Mouse (Mus musculus) midbrain, embryonic 14.5 days (tissue): ENCODE data around the gene Gsdmc3. TPM values are rescaled to one million over a fixed set of nuclear protein-coding genes. Genes with fewer than 3 reads are reported as not detected.
"Not testable (repeated sequence)": the region's sequence is repeated elsewhere in the genome, so short reads cannot be mapped to it uniquely, and the experiment has no call there.

ENCODE experiments used
- ATAC-seq: fragments of 200-750 bp; cut with Nextera tagmentation; 2 replicates; pipeline ENCODE4 v1.8.0; 2017; ENCODE audit warnings: moderate number of reproducible peaks, moderate library complexity; ENCODE audit not compliant: low FRiP score, low TSS enrichment
- DNase-seq: peaks from one replicate; pipeline ENCODE4 v3.0.0-alpha.2; 2015
- H3K27ac ChIP-seq: fragments of 300-500 bp; sonication (generic); replicated peaks from 2 replicates; pipeline ENCODE4 v1.5.1; 2014; ENCODE audit warnings: mild to moderate bottlenecking, low read depth, low read length, moderate library complexity
- H3K27me3 ChIP-seq: fragments of 300-500 bp; sonication (generic); 2 replicates; pipeline ENCODE4 v1.6.1; 2014; ENCODE audit warnings: low read length, control low read depth, mixed read lengths; ENCODE audit not compliant: control insufficient read depth, insufficient read depth
- H3K36me3 ChIP-seq: fragments of 300-500 bp; sonication (generic); 2 replicates; pipeline ENCODE4 v1.6.1; 2014; ENCODE audit warnings: low read length, control low read depth; ENCODE audit not compliant: control insufficient read depth, insufficient read depth
- H3K4me1 ChIP-seq: fragments of 300-500 bp; sonication (generic); 2 replicates; pipeline ENCODE4 v1.6.1; 2014; ENCODE audit warnings: mild to moderate bottlenecking, antibody characterized with exemption, low read length, control low read depth; ENCODE audit not compliant: control insufficient read depth, insufficient read depth
- H3K4me2 ChIP-seq: fragments of 300-500 bp; sonication (generic); 2 replicates; pipeline ENCODE4 v1.6.1; 2014; ENCODE audit warnings: mild to moderate bottlenecking, low read length, moderate library complexity
- H3K4me3 ChIP-seq: fragments of 300-500 bp; sonication (generic); replicated peaks from 2 replicates; pipeline ENCODE4 v1.5.1; 2014; ENCODE audit warnings: low read depth, low read length
- H3K9ac ChIP-seq: fragments of 300-500 bp; sonication (generic); replicated peaks from 2 replicates; pipeline ENCODE4 v1.6.1; 2014; ENCODE audit warnings: mild to moderate bottlenecking, low read length, moderate library complexity
- H3K9me3 ChIP-seq: fragments of 300-500 bp; sonication (generic); 2 replicates; pipeline ENCODE4 v1.6.1; 2016; ENCODE audit warnings: low read length, control low read depth, mixed read lengths; ENCODE audit not compliant: control insufficient read depth
- WGBS: fragments of 180-500 bp; shearing (Covaris S2); extraction: QIAGEN DNeasy Blood & Tissue Kit; methylation state at CpG from one replicate; pipeline ENCODE4 v1.1.7; 2014; 5-methylcytosine and 5-hydroxymethylcytosine counted together
- polyA plus RNA-seq: library from polyadenylated mRNA; unstranded; fragments of >200 nt; fragmentation: Nextera tagmentation; extraction: Ambion mirVana; gene quantifications from 2 replicates; pipeline ENCODE4 v1.2.1, GENCODE M21; 2014

Gene Gsdmc3
- polyA plus RNA-seq: not detected in 2 replicates

DNA sequence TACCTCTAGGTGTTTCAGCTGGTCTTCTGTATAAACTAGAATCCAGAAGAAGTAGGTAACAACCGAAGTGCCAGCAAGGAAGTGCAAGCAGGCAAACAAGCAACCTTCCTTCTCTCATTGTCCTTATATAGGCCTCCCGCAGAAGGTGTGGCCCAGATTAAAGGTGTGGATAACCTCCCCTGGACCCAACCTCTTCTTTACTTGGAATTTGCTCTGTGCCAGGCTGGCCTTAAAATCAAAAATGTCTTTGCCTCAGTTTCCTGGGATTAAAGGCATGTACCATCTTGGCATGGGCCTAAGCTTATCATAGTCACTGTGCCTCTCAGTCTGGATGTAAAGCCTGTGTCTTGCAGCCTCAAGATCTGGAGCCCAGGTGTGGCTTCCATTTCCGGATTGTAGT, at the start of gene Gsdmc3:
Gene Gsdmc3, minus strand, starts transcription at position 101 of the 400 bp plus-strand sequence.
- not testable (repeated sequence) for H3K36me3 ChIP-seq, H3K27ac ChIP-seq, H3K9me3 ChIP-seq, H3K4me2 ChIP-seq, ATAC-seq, DNase-seq, H3K4me1 ChIP-seq, H3K27me3 ChIP-seq, H3K4me3 ChIP-seq, H3K9ac ChIP-seq
- WGBS: 93% methylated on average over 1 of the region's 3 CpGs

DNA sequence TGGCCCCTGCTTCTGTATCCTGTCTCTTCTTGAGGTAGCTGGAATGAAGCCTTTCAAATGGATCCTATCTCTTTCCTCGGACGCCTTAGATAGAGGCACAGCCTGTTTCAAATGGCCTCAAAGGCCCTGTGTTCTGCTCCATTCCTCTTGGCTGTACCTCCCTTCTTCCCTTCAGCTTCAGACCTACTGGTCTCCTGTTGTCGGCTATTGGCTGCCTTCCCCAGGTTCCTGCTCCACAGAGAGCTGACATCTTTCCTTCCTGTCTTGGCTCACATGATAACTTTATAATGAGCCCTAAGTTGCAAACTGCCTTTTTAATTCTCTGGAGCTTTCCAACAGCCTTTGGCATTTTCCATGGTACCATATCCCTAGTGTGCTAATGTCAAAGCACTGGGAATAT, 47.8 kb upstream of the Gsdmc3 start:
- Histone ChIP-seq H3K27ac (no peak overlapping the region), H3K9ac (no peak overlapping the region), H3K9me3 (no peaks in the 10 kb centered on the region), H3K4me3 (no peak overlapping the region), H3K4me2 (no peak overlapping the region), H3K27me3 (no peaks in the 10 kb centered on the region), H3K36me3 (peaks cover 18% of the 10 kb centered on the region), H3K4me1 (no peaks in the 10 kb centered on the region)
- ATAC-seq: no peak
- no peak for DNase-seq
- 91% methylated on average over 3 of the region's 3 CpGs for WGBS

DNA sequence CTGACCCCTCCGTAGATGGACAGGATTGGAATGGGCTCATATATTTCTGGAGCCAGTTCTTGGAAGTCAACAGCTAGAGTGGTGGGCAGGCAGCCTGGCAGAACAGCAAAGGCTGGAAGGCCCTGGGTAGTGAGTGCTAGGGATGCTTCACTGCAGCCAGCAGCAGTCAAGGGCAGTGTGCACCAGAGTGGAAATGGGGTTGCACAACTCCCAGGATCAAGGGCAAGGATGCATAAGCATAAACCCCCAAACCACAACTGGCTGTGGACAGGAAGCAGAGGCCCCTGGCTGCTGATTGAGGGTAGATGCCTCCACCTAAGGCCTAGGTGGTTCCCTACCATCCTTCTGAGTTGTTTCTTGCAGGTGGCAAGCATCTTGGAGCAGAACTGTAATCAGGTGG, 46.1 kb upstream of the Gsdmc3 start:
- no peak overlapping the region for H3K27ac ChIP-seq
- DNase-seq: no peak
- no peaks in the 10 kb centered on the region for H3K27me3 ChIP-seq
- no peaks in the 10 kb centered on the region for H3K4me1 ChIP-seq
- no peaks in the 10 kb centered on the region for H3K9me3 ChIP-seq
- no peak overlapping the region for H3K9ac ChIP-seq
- H3K4me3 ChIP-seq: no peak overlapping the region
- peaks cover 5% of the 10 kb centered on the region; the same call in 1 of the 2 replicates for H3K36me3 ChIP-seq
- no peak for ATAC-seq
- H3K4me2 ChIP-seq: no peak overlapping the region
- WGBS: 100% methylated on average over 1 of the region's 1 CpGs

DNA sequence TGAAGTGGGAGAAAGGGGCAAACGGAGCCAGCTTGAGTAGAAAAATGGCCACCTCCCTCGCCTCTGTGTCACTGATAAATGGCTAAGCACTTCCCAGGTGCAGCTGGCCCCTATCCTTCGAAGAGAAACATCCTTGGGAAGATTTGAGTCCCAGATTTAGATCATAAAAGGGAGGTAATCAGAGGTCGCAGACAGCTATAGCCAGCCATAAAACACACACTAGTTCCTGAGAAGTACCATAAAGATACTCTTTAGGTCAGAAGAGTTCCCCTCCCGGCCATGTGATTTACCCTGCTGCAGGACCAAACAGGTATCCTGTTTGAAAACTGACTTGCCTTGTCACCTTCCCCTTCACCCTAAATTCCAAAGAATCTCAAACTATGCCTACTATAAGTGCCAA, 43.3 kb upstream of the Gsdmc3 start:
- not testable (repeated sequence) for H3K36me3 ChIP-seq, ATAC-seq, H3K4me3 ChIP-seq, H3K9me3 ChIP-seq, H3K4me2 ChIP-seq, DNase-seq, H3K4me1 ChIP-seq, H3K27ac ChIP-seq, H3K27me3 ChIP-seq, H3K9ac ChIP-seq
- WGBS: 80% methylated on average over 2 of the region's 5 CpGs

- not testable (repeated sequence) for H3K4me3 ChIP-seq, H3K27me3 ChIP-seq, H3K27ac ChIP-seq, H3K36me3 ChIP-seq, ATAC-seq, H3K9ac ChIP-seq, DNase-seq, H3K9me3 ChIP-seq, H3K4me2 ChIP-seq, H3K4me1 ChIP-seq
- WGBS: 66% methylated on average over 1 of the region's 2 CpGs
Measured at GRCm38 (mm10) chr15:63919728-63920127, 41.4 kb upstream of the Gsdmc3 start.

DNA sequence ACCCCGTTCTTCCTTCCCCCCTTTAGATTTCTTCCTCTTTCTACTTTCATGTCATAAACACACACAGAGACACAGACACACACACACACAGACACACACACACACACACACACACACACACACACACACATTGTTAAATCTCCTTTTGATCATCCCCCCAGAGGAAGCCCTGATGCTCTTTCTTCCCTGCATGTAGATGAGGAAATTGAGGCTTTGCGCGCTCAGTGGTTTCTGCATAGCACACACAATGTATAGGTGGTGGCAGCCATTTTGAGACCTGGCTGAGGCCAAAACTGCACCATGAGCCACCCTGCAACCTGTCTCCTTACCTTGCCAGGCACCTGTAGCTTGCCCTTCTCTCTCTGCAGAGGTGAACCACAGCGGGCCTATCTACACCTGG, 38.2 kb upstream of the Gsdmc3 start:
- not testable (repeated sequence) for ATAC-seq, H3K36me3 ChIP-seq, H3K4me3 ChIP-seq, H3K27me3 ChIP-seq, H3K27ac ChIP-seq, H3K9me3 ChIP-seq, H3K4me1 ChIP-seq, DNase-seq, H3K4me2 ChIP-seq, H3K9ac ChIP-seq
- WGBS: 89% methylated on average over 4 of the region's 4 CpGs

GRCm38 (mm10) chr15:63912197-63912596, 33.8 kb upstream of the Gsdmc3 start, which contains the start of gene Gsdmc4:
TSS of gene Gsdmc4 (minus strand) at chr15:63912297.
- 91% methylated on average over 2 of the region's 2 CpGs for WGBS
- H3K27me3 ChIP-seq: not testable (repeated sequence)

GRCm38 (mm10) chr15:63909896-63910295, 31.5 kb upstream of the Gsdmc3 start:
- not testable (repeated sequence) for H3K9ac ChIP-seq, H3K9me3 ChIP-seq, H3K27ac ChIP-seq, ATAC-seq, DNase-seq, H3K27me3 ChIP-seq, H3K4me2 ChIP-seq, H3K4me1 ChIP-seq, H3K36me3 ChIP-seq, H3K4me3 ChIP-seq

More at GRCm38 (mm10) chr15:63912197-63912596, 33.8 kb upstream of the Gsdmc3 start, which contains the start of gene Gsdmc4:
- not testable (repeated sequence) for DNase-seq, H3K4me2 ChIP-seq, H3K27ac ChIP-seq, H3K4me3 ChIP-seq, H3K36me3 ChIP-seq, H3K9me3 ChIP-seq, H3K4me1 ChIP-seq, ATAC-seq, H3K9ac ChIP-seq

DNA sequence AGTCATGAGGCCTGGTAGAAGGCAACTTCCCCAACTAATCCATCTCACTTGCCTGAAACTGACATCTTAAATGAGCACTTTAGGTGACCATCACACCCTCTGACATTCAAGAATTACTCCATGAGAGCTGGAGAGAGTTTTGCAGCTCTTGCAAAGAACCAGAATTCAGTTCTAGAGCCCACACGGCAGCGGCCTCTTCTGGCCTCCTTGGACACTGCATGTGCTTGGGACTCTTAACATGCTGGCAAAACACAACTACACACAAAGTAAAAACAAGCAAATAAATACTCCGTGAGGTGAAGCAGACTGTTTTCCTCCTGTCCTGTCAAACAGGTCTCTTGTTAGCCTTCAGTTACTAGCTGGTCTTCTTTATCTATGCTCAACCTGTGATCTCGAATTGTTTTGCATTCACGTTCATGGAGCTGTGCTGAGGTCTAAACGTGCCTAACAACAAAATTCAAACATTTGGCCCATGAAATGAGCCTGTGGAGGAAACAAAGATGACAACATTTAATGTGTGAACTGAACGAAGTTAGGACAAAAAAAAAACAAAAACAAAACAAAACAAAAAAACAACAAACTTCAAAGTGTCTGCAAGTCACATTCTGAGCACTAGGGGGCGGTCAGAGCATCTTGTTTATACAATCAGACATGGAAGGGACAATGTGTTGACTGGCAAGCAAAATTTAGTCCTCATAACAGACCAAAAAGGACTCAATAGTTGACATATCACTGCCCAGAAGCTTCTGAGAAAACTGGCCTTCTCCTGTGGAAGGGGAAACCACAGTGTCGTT, 17.4 kb upstream of the Gsdmc3 start:
- not testable (repeated sequence) for H3K9me3 ChIP-seq, H3K36me3 ChIP-seq, H3K9ac ChIP-seq, H3K4me2 ChIP-seq, ATAC-seq, H3K4me3 ChIP-seq, H3K4me1 ChIP-seq, H3K27me3 ChIP-seq, H3K27ac ChIP-seq
- WGBS: 43% methylated on average over 9 of the region's 9 CpGs
- peak; percentile 61 for DNase-seq
